Mouse (Mus musculus) midbrain, embryonic 11.5 days (tissue): Measurements from ENCODE around the gene Fcmr. TPM values are rescaled to one million over a fixed set of nuclear protein-coding genes. Genes with fewer than 3 reads are reported as not detected.

Experiments
- ATAC-seq: fragments of 200-750 bp; cut with Nextera tagmentation; 2 replicates; pipeline ENCODE4 v1.8.0; 2017; ENCODE audit warnings: moderate TSS enrichment, moderate library complexity; ENCODE audit not compliant: low FRiP score
- DNase-seq: peaks from one replicate; pipeline ENCODE4 v3.0.0; 2015; ENCODE audit warnings: low spot score; ENCODE audit errors: missing footprints
- H3K27ac ChIP-seq: fragments of 300-500 bp; sonication (generic); 2 replicates; pipeline ENCODE4 v1.5.1; 2014; ENCODE audit warnings: low read depth, low read length
- H3K27me3 ChIP-seq: fragments of 300-500 bp; sonication (generic); 2 replicates; pipeline ENCODE4 v1.6.1; 2014; ENCODE audit warnings: mild to moderate bottlenecking, low read length, moderate library complexity, mixed read lengths; ENCODE audit not compliant: control insufficient read depth, insufficient read depth
- H3K36me3 ChIP-seq: fragments of 300-500 bp; sonication (generic); 2 replicates; pipeline ENCODE4 v1.6.1; 2014; ENCODE audit warnings: mild to moderate bottlenecking, low read length, moderate library complexity, mixed read lengths; ENCODE audit not compliant: control insufficient read depth, insufficient read depth
- H3K4me1 ChIP-seq: fragments of 300-500 bp; sonication (generic); 2 replicates; pipeline ENCODE4 v1.6.1; 2014; ENCODE audit warnings: low read length; ENCODE audit not compliant: control insufficient read depth, insufficient read depth
- H3K4me2 ChIP-seq: fragments of 300-500 bp; sonication (generic); 2 replicates; pipeline ENCODE4 v1.6.1; 2014; ENCODE audit warnings: mild to moderate bottlenecking, moderate library complexity
- H3K4me3 ChIP-seq: fragments of 300-500 bp; sonication (generic); 2 replicates; pipeline ENCODE4 v1.5.1; 2014; ENCODE audit warnings: low read depth, low read length
- H3K9ac ChIP-seq: fragments of 300-500 bp; sonication (generic); 2 replicates; pipeline ENCODE4 v1.6.1; 2014; ENCODE audit warnings: low read length
- H3K9me3 ChIP-seq: fragments of 300-500 bp; sonication (generic); 2 replicates; pipeline ENCODE4 v1.6.1; 2016; ENCODE audit warnings: low read length; ENCODE audit not compliant: control insufficient read depth
- WGBS: fragments of 180-500 bp; shearing (Covaris S2); extraction: QIAGEN DNeasy Blood & Tissue Kit; methylation state at CpG from one replicate; pipeline ENCODE4 v1.1.7; 2014; 5-methylcytosine and 5-hydroxymethylcytosine counted together
- polyA plus RNA-seq: library from polyadenylated mRNA; unstranded; fragments of >200 nt; fragmentation: Nextera tagmentation; extraction: Ambion mirVana; gene quantifications from 2 replicates; pipeline ENCODE4 v1.2.1, GENCODE M21; 2014

The Fcmr gene
- polyA plus RNA-seq, 1 experiment from 2014 or later, result 0.27 TPM

DNA sequence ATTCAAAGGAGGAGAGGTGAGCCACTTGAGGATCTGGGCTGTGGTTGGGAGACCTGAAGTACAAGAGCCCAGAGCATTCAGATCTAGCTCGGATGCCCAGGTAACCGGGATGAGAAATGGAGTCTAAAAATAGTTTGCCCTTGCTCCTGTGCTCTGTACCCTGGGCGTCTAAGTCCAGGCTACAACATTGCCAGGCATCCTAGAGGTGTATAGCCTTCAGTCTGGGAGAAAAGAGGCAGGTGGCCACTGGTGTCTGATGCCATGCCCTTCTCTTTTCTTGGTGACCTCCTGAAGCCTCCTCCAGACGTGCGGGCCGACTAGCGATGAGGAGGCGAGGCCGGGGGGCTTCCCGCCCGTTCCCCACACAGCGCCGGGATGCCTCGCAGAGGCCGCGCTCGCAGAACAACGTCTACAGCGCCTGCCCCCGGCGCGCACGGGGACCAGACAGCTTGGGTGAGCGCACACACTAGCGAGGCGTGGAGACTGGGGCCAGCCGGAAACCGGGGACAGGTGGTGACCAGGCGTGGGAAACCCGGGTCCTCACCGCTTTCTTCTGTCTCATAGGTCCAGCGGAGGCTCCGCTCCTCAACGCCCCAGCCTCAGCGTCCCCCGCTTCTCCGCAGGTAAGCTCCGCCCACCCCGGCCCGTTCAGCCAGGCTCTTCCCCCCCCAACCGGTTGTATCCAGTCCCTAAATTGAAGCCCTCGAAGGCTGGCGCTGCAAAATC, 12.6 kb downstream of the Fcmr start:
- Histone ChIP-seq H3K4me3 (peak overlapping the region; percentile 44), H3K4me1 (peaks cover 5% of the 10 kb centered on the region), H3K4me2 (peak overlapping the region; percentile 85), H3K27me3 (peaks cover 11% of the 10 kb centered on the region), H3K27ac (no peak overlapping the region), H3K36me3 (no peaks in the 10 kb centered on the region), H3K9ac (peak overlapping the region; percentile 54), H3K9me3 (no peaks in the 10 kb centered on the region)
- 4% methylated on average over 43 of the region's 43 CpGs for WGBS
- peak; percentile 77 for ATAC-seq
- DNase-seq, result peak; percentile 91

DNA sequence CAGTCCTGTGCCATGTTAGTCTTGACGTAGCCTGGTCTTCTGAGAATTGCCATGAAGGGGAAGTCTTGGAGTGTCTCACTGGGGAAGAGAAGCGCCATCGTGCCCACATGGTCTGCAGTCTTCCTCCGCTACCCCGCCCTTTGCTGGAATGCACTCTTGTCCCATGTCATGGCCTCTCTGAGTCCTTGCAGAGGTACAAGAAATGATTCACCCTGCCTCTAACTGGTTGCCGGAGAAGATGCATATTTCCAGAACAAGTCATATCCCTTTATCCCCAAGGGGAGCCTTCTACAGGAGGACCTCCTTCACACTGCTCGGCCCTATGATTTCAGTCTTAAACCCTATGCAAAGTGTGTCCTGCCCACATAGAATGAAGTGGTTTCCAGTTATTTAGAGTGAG, 14.5 kb downstream of the Fcmr start:
- H3K9ac ChIP-seq, result no peak overlapping the region
- no peak overlapping the region for H3K4me2 ChIP-seq
- no peaks in the 10 kb centered on the region for H3K9me3 ChIP-seq
- H3K27ac ChIP-seq, result no peak overlapping the region
- peaks cover 11% of the 10 kb centered on the region for H3K27me3 ChIP-seq
- no peak for ATAC-seq
- 95% methylated on average over 7 of the region's 7 CpGs for WGBS
- H3K36me3 ChIP-seq, result no peaks in the 10 kb centered on the region
- H3K4me3 ChIP-seq, result no peak overlapping the region
- no peak for DNase-seq
- peaks cover 5% of the 10 kb centered on the region for H3K4me1 ChIP-seq

DNA sequence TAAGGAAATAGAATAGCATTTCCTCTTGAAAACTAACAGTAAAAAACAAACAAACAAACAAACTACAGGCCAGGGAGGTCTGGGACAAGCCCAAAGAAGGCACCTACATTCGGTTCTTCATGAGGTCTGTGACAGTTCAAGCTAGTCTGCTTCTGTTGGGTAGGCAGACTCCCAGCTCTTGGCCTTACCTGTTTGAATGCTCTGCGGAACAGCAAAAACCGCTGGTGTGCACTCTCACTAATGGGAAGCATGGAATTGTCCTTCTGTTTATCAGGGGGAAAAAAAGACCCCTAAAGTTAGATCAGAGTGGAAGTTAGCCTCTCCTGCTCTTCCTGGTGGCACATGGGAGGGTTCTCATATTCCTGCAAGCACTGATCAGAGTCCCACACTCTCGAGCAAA, 17.7 kb downstream of the Fcmr start:
- Histone ChIP-seq H3K27ac (no peak overlapping the region), H3K36me3 (no peaks in the 10 kb centered on the region), H3K4me1 (peaks cover 3% of the 10 kb centered on the region), H3K9ac (no peak overlapping the region), H3K4me3 (no peak overlapping the region), H3K4me2 (no peak overlapping the region), H3K27me3 (peaks cover 4% of the 10 kb centered on the region), H3K9me3 (no peaks in the 10 kb centered on the region)
- DNase-seq, result peak; percentile 54
- ATAC-seq, result no peak
- 83% methylated on average over 4 of the region's 4 CpGs for WGBS

DNA sequence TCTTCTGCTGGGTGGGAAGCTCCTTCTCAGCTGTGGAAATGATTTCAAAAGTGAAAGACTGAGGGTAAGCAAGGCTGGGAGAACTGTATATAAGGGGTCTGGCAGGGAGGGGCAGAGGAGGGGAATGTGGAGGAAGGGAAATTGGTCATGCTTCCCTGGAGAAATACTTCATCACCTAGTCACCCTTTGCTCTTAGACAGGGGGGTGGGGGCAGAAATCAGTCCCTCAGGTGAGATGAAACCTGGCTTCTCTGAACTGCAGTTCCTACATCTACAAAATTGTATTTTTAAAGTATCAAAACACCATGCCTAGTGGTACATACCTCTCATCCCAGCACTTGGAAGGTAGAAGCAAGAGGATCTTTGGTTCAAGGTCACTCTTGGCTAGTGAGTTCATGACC, 21.9 kb downstream of the Fcmr start, which contains the start of gene Il24:
Gene Il24, minus strand, starts transcription at position 101 of the 400 bp plus-strand sequence.
- Histone ChIP-seq H3K4me2 (no peak within 1 kb of the TSS), H3K9me3 (no peaks in the 10 kb centered on the region), H3K27ac (no peak within 1 kb of the TSS), H3K36me3 (no peaks in the 10 kb centered on the region), H3K4me3 (no peak within 1 kb of the TSS), H3K4me1 (no peaks in the 10 kb centered on the region), H3K27me3 (no peaks in the 10 kb centered on the region), H3K9ac (no peak within 1 kb of the TSS)
- no peak for DNase-seq
- ATAC-seq, result no peak

DNA sequence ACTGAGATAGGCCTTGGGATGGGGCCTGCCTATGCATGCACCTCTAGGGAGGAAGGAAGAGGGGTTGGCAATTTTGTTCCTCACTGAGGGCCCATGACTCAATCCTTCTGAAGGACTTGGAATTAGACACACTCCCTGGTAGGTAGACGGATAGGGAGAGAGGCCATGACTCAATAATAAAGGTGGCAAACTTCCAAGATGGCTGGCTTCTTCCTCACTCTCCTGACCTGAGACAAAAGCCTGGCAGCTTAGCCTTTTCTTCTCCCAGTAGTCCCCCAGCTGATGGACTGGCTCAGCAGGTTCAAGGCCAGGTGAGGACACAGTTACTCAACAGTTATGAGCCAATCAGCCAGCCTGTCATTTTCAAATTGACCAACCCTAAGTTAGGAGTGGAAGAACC, 27.0 kb downstream of the Fcmr start:
- no peaks in the 10 kb centered on the region for H3K27me3 ChIP-seq
- H3K4me1 ChIP-seq, result no peaks in the 10 kb centered on the region
- H3K9ac ChIP-seq, result no peak overlapping the region
- WGBS, result 74% methylated on average over 1 of the region's 1 CpGs
- ATAC-seq (no peak), DNase-seq (peak; percentile 72)
- no peak overlapping the region for H3K27ac ChIP-seq
- H3K4me2 ChIP-seq, result no peak overlapping the region
- no peaks in the 10 kb centered on the region for H3K9me3 ChIP-seq
- H3K36me3 ChIP-seq, result no peaks in the 10 kb centered on the region
- H3K4me3 ChIP-seq, result no peak overlapping the region

DNA sequence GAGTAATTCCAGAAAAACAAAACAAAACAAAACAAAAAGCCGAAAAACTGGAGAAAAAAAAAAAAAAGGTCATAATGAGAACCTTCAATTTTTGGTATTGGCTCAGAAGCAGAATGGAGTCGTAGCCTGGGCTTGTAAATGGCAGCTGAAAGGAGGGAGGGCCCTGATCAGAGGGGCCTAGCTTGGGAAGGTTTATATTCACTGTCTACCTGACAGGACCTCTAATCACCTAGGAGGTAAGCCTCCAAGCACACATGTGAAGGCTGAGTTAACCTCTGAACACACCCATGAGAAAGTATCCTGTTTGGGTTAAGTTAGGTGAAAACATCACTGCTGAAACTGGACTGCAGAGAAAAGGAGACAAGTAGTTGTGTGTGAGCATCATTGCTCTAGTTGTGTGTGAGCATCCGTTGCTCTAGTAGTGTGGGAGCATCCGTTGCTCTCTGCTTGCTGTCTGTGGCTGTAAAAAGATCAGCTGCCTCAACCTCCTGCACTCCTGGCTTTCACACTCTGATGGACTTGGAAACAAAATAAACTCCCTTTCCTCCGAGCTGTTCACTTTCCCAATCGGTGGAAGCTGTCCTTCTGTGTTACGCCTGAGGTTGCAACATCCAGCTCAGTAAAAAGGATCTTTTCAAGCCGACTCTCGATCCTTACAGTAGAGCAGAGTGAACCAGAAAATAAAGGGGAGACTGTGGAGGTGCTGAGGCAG, 28.0 kb downstream of the Fcmr start:
- H3K27me3 ChIP-seq, result no peaks in the 10 kb centered on the region
- peak; percentile 45 for DNase-seq
- H3K9me3 ChIP-seq, result no peaks in the 10 kb centered on the region
- H3K27ac ChIP-seq, result no peak overlapping the region
- WGBS, result 71% methylated on average over 9 of the region's 9 CpGs
- ATAC-seq, result no peak
- H3K4me1 ChIP-seq, result no peaks in the 10 kb centered on the region
- no peak overlapping the region for H3K9ac ChIP-seq
- no peaks in the 10 kb centered on the region for H3K36me3 ChIP-seq
- no peak overlapping the region for H3K4me3 ChIP-seq
- no peak overlapping the region for H3K4me2 ChIP-seq

DNA sequence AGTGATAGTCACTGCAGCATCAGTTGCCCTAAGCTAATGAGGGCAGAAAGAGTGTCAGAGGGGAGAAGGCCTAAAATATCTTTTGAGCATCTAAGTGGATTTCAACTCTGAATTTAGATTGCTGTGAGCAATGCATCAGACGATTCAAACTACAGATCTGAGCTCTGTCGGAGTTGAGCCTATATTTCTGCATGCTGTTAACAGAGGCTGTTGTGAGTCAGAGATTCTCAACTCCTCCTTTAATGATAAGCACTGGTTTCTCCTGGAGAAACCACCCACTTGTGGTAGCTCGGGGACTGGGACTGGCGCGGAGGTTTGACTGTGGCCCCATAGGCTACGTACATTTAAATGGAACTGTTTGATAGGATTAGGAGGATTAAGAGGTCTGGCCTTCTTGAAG, 29.0 kb downstream of the Fcmr start:
- Histone ChIP-seq H3K4me1 (no peaks in the 10 kb centered on the region), H3K4me2 (no peak overlapping the region), H3K27me3 (no peaks in the 10 kb centered on the region), H3K9ac (no peak overlapping the region), H3K36me3 (no peaks in the 10 kb centered on the region), H3K4me3 (no peak overlapping the region), H3K27ac (no peak overlapping the region), H3K9me3 (no peaks in the 10 kb centered on the region)
- 26% methylated on average over 6 of the region's 6 CpGs for WGBS
- ATAC-seq (no peak), DNase-seq (peak; percentile 60)

DNA sequence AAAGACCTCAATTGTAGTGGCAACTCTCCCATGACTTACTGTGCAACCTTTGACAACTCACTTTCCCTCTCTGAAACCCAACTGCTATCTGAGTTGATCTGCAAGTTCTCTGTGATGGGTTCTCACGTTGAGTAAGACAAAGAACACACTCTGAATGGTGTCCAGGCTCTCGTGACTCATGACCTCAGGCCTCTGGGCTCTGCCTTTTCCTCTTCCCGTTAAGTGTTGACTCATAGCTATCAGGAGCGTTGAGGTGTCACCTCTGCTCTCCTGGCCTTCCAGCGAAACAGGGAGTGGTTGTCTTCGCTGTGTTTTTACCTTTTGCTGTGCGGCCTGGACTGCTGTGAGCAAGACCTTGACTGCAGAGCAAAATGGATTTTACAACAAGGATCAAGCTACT, 37.0 kb downstream of the Fcmr start:
- Histone ChIP-seq H3K9ac (no peak overlapping the region), H3K4me3 (no peak overlapping the region), H3K27me3 (no peaks in the 10 kb centered on the region), H3K4me1 (no peaks in the 10 kb centered on the region), H3K4me2 (no peak overlapping the region), H3K9me3 (no peaks in the 10 kb centered on the region), H3K36me3 (no peaks in the 10 kb centered on the region), H3K27ac (no peak overlapping the region)
- WGBS, result 88% methylated on average over 7 of the region's 7 CpGs
- ATAC-seq (no peak), DNase-seq (no peak)

DNA sequence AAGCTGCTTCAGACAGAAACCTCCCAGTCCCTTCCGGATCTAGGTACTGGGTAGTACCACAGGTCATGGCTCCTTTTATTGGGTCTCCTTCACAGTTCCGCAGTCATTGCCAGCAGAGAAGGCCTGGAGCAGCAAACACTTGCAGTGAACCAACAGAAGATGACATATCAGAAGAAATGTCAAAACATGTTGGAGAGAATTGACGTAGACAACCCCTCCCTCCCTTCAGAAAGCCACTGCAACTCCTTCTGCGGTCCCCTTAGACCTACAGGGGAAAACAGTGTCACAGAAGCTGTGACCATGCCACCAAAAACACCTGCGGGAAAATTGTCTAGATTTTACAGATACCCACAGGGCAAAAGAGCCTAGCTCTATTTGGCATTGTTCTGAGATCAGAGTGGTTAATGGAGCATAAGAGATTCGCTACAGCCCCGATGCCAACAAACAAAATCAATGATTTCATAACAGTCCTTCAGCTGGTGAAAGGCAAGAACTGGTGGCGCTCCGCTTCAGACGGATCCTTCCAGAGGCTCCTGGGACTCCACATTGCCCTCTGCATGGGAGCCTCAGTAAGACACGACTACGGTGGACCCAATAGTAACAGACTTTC, 46.0 kb downstream of the Fcmr start, which contains the start of gene Il20:
Gene Il20, minus strand, starts transcription at position 51 of the 610 bp plus-strand sequence.
- 85% methylated on average over 12 of the region's 12 CpGs for WGBS
- Histone ChIP-seq H3K4me1 (no peaks in the 10 kb centered on the region), H3K27ac (no peak within 1 kb of the TSS), H3K27me3 (no peaks in the 10 kb centered on the region), H3K9ac (no peak within 1 kb of the TSS), H3K4me2 (no peak within 1 kb of the TSS), H3K36me3 (no peaks in the 10 kb centered on the region), H3K9me3 (no peaks in the 10 kb centered on the region), H3K4me3 (no peak within 1 kb of the TSS)
- DNase-seq, result no peak
- no peak for ATAC-seq
